Mouse (Mus musculus) liver, embryonic 16.5 days (tissue): ENCODE data around the gene Diras1. TPM values are rescaled to one million over a fixed set of nuclear protein-coding genes. Genes with fewer than 3 reads are reported as not detected.

Source experiments
- ATAC-seq: fragments of 200-750 bp; cut with Nextera tagmentation; 2 replicates; pipeline ENCODE4 v1.8.0; 2017; ENCODE audit warnings: low read depth, mild to moderate bottlenecking, moderate number of reproducible peaks, moderate library complexity
- H3K27ac ChIP-seq: fragments of 300-500 bp; sonication (generic); 2 replicates; pipeline ENCODE4 v1.5.1; 2014; ENCODE audit warnings: mild to moderate bottlenecking, low read length
- H3K27me3 ChIP-seq: fragments of 300-500 bp; sonication (generic); 2 replicates; pipeline ENCODE4 v1.6.1; 2014; ENCODE audit warnings: low read depth, low read length, mixed read lengths; ENCODE audit not compliant: control insufficient read depth, insufficient read depth
- H3K36me3 ChIP-seq: fragments of 300-500 bp; sonication (generic); 2 replicates; pipeline ENCODE4 v1.6.1; 2014; ENCODE audit warnings: mild to moderate bottlenecking; ENCODE audit not compliant: control insufficient read depth, insufficient read depth
- H3K4me1 ChIP-seq: fragments of 300-500 bp; sonication (generic); 2 replicates; pipeline ENCODE4 v1.6.1; 2014; ENCODE audit warnings: low read depth, low read length, mixed read lengths; ENCODE audit not compliant: control insufficient read depth
- H3K4me2 ChIP-seq: fragments of 300-500 bp; sonication (generic); 2 replicates; pipeline ENCODE4 v1.6.1; 2014; ENCODE audit warnings: low read depth, low read length, mixed read lengths
- H3K4me3 ChIP-seq: fragments of 300-500 bp; sonication (generic); 2 replicates; pipeline ENCODE4 v1.5.1; 2014; ENCODE audit warnings: low read depth, mild to moderate bottlenecking, low read length
- H3K9ac ChIP-seq: fragments of 300-500 bp; sonication (generic); 2 replicates; pipeline ENCODE4 v1.6.1; 2014; ENCODE audit warnings: low read depth, low read length
- H3K9me3 ChIP-seq: fragments of 300-500 bp; sonication (generic); replicated peaks from 2 replicates; pipeline ENCODE4 v1.6.1; 2016; ENCODE audit warnings: low read length; ENCODE audit not compliant: control insufficient read depth
- WGBS: fragments of 180-500 bp; shearing (Covaris S2); extraction: QIAGEN DNeasy Blood & Tissue Kit; methylation state at CpG from one replicate; pipeline ENCODE4 v1.1.7; 2014; ENCODE audit not compliant: insufficient replicate concordance; 5-methylcytosine and 5-hydroxymethylcytosine counted together
- polyA plus RNA-seq: library from polyadenylated mRNA; unstranded; fragments of >200 nt; fragmentation: Nextera tagmentation; extraction: Ambion mirVana; gene quantifications from 2 replicates; pipeline ENCODE4 v1.2.1, GENCODE M21; 2015

The Diras1 gene
- polyA plus RNA-seq, 1 experiment from 2014 or later = not detected

GRCm38 (mm10) chr10:81022744-81023143, 2.7 kb downstream of the Diras1 start:
- Histone ChIP-seq H3K4me2 (no peak overlapping the region), H3K36me3 (no peaks in the 10 kb centered on the region), H3K27ac (no peak overlapping the region), H3K9ac (no peak overlapping the region), H3K4me1 (no peaks in the 10 kb centered on the region; the same call in 1 of the 2 replicates), H3K4me3 (no peak overlapping the region), H3K9me3 (no peaks in the 10 kb centered on the region), H3K27me3 (peaks cover 45% of the 10 kb centered on the region)
- ATAC-seq = no peak
- WGBS = 52% methylated on average over 8 of the region's 8 CpGs

GRCm38 (mm10) chr10:81021547-81022110, 3.8 kb downstream of the Diras1 start:
- no peak overlapping the region for H3K9ac ChIP-seq
- no peak overlapping the region for H3K4me2 ChIP-seq
- no peaks in the 10 kb centered on the region for H3K36me3 ChIP-seq
- H3K9me3 ChIP-seq = no peaks in the 10 kb centered on the region
- 12% methylated on average over 26 of the region's 26 CpGs for WGBS
- H3K27ac ChIP-seq = no peak overlapping the region
- H3K4me1 ChIP-seq = no peaks in the 10 kb centered on the region; the same call in 1 of the 2 replicates
- no peak for ATAC-seq
- peaks cover 45% of the 10 kb centered on the region for H3K27me3 ChIP-seq
- no peak overlapping the region for H3K4me3 ChIP-seq

- Histone ChIP-seq H3K27ac (no peak overlapping the region), H3K27me3 (peaks cover 38% of the 10 kb centered on the region), H3K4me3 (no peak overlapping the region), H3K4me1 (peaks cover 2% of the 10 kb centered on the region; the same call in 1 of the 2 replicates), H3K9ac (no peak overlapping the region), H3K9me3 (no peaks in the 10 kb centered on the region), H3K4me2 (no peak overlapping the region), H3K36me3 (no peaks in the 10 kb centered on the region)
- WGBS = 37% methylated on average over 2 of the region's 2 CpGs
- ATAC-seq = no peak
These were observed 5.3 kb downstream of the Diras1 start for GRCm38 (mm10) chr10:81020207-81020606.

- no peak for ATAC-seq
- H3K4me1 ChIP-seq = peaks cover 7% of the 10 kb centered on the region
- H3K9me3 ChIP-seq = no peaks in the 10 kb centered on the region
- no peak overlapping the region for H3K4me2 ChIP-seq
- H3K9ac ChIP-seq = no peak overlapping the region
- H3K36me3 ChIP-seq = no peaks in the 10 kb centered on the region
- peaks cover 33% of the 10 kb centered on the region for H3K27me3 ChIP-seq
- 54% methylated on average over 6 of the region's 6 CpGs for WGBS
- no peak overlapping the region for H3K4me3 ChIP-seq
- H3K27ac ChIP-seq = no peak overlapping the region
These were observed 5.8 kb downstream of the Diras1 start for GRCm38 (mm10) chr10:81019687-81020086.

- no peak overlapping the region for H3K9ac ChIP-seq
- H3K9me3 ChIP-seq = no peaks in the 10 kb centered on the region
- 24% methylated on average over 10 of the region's 10 CpGs for WGBS
- no peaks in the 10 kb centered on the region for H3K36me3 ChIP-seq
- peaks cover 9% of the 10 kb centered on the region for H3K4me1 ChIP-seq
- no peak overlapping the region for H3K4me2 ChIP-seq
- no peak for ATAC-seq
- peaks cover 21% of the 10 kb centered on the region for H3K27me3 ChIP-seq
- no peak overlapping the region for H3K4me3 ChIP-seq
- no peak overlapping the region for H3K27ac ChIP-seq
These were observed 7.1 kb downstream of the Diras1 start for GRCm38 (mm10) chr10:81018326-81018725.

- H3K27me3 ChIP-seq = peaks cover 11% of the 10 kb centered on the region; the same call in 1 of the 2 replicates
- no peak for ATAC-seq
- 5% methylated on average over 7 of the region's 7 CpGs for WGBS
These were observed 8.8 kb downstream of the Diras1 start for GRCm38 (mm10) chr10:81016645-81017044.

GRCm38 (mm10) chr10:81015666-81016065, 9.8 kb downstream of the Diras1 start:
- ATAC-seq = no peak

More at GRCm38 (mm10) chr10:81016645-81017044, 8.8 kb downstream of the Diras1 start:
- Histone ChIP-seq H3K27ac (no peak overlapping the region), H3K9ac (no peak overlapping the region), H3K36me3 (no peaks in the 10 kb centered on the region), H3K9me3 (no peaks in the 10 kb centered on the region), H3K4me2 (no peak overlapping the region), H3K4me1 (peaks cover 9% of the 10 kb centered on the region), H3K4me3 (no peak overlapping the region)

GRCm38 (mm10) chr10:81014393-81015384, 10.8 kb downstream of the Diras1 start, which contains the start of gene Gng7:
Gene Gng7 (minus strand): TSS chr10:81014945.
- Histone ChIP-seq H3K9ac (no peak within 1 kb of the TSS), H3K36me3 (no peaks in the 10 kb centered on the region), H3K4me3 (peak within 1 kb of the TSS; percentile 35), H3K27ac (no peak within 1 kb of the TSS), H3K4me1 (peaks cover 9% of the 10 kb centered on the region), H3K4me2 (peak within 1 kb of the TSS; percentile 59), H3K9me3 (no peaks in the 10 kb centered on the region), H3K27me3 (peaks cover 2% of the 10 kb centered on the region; the same call in 1 of the 2 replicates)
- WGBS = 8% methylated on average over 31 of the region's 31 CpGs
- peak; percentile 93 for ATAC-seq

More at GRCm38 (mm10) chr10:81015666-81016065, 9.8 kb downstream of the Diras1 start:
- Histone ChIP-seq H3K4me2 (no peak overlapping the region), H3K9ac (no peak overlapping the region), H3K36me3 (no peaks in the 10 kb centered on the region), H3K4me1 (peaks cover 9% of the 10 kb centered on the region), H3K27ac (no peak overlapping the region), H3K4me3 (no peak overlapping the region), H3K27me3 (peaks cover 4% of the 10 kb centered on the region; the same call in 1 of the 2 replicates), H3K9me3 (no peaks in the 10 kb centered on the region)
- WGBS = 54% methylated on average over 2 of the region's 2 CpGs
